Mouse (Mus musculus): ENCODE data around the gene Man1b1.

DNA sequence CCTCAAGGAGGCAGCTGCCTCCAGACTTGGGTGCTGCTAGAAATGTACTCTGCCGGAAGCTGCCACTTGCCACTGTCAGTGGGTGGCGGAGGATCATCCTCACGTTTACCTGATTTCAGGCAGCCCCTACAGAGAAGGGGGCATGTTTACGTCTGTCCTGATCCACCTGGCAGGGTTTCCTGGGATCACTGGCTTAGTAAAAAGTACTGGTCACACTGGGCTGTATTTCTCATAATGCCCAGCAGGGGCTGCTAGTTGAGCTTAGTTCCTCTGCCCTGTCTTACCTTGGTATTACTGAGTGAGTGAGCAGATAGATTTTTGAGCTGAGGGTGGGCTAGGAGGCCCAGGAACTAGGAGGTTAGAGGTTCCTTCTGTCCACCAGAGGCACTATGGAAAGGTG is 44.5 kb downstream of the Man1b1 start:
- TF ChIP-seq CTCF (IDR thresholded peaks at IDR 0.05; ENCODE audit: extremely low read depth, insufficient read length, insufficient replicate concordance, low read depth, low read length) (peak; percentile 47; the same call in 1 of the 2 replicates), POLR2A (IDR thresholded peaks at IDR 0.05; ENCODE audit: low read depth, low read length) (no peak)
